Mouse (Mus musculus): ENCODE measurements around the gene Naglu. TPM values are rescaled to one million over a fixed set of nuclear protein-coding genes. Genes with fewer than 3 reads are reported as not detected.

Naglu gene
- polyA plus RNA-seq, 1 experiment from 2014 or later, result 11.1 TPM

DNA sequence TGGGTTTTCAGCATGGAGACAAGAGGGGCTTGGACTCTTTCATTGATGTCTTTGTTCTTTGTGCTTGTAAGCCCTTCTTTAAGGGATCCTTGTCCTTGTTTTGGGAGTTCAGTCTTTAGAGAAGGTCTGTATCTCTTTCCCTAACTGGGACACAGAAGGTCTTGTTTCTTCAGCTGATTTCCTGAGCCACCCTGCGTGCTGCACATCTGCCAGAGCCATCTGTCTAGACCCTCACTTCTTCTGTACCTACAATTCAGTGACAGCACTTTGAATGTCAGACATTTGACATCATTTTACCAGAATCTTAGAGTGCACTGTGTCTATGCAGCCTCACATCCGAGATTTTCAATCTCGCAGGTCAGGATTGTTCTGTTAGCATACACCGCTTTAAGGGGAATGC lies 24.0 kb upstream of the Naglu start:
- Histone ChIP-seq H3K4me1 (no peaks in the 10 kb centered on the region), H3K27ac (replicated peaks) (no peak overlapping the region), H3K9ac (replicated peaks) (no peak overlapping the region), H3K36me3 (peaks cover 95% of the 10 kb centered on the region), H3K4me3 (no peak overlapping the region), H3K4me2 (replicated peaks) (no peak overlapping the region), H3K27me3 (no peaks in the 10 kb centered on the region), H3K9me3 (no peaks in the 10 kb centered on the region)
- no peak for ATAC-seq (ENCODE audit: low FRiP score, low read depth)
- WGBS, result 94% methylated on average over 4 of the region's 4 CpGs

- H3K4me2 ChIP-seq (replicated peaks), result no peak overlapping the region
- no peak for ATAC-seq (ENCODE audit: low FRiP score, low read depth)
- H3K36me3 ChIP-seq, result peaks cover 95% of the 10 kb centered on the region
- no peak overlapping the region for H3K27ac ChIP-seq (replicated peaks)
- H3K9me3 ChIP-seq, result no peaks in the 10 kb centered on the region
- H3K4me3 ChIP-seq, result no peak overlapping the region
- no peaks in the 10 kb centered on the region for H3K27me3 ChIP-seq
- H3K4me1 ChIP-seq, result no peaks in the 10 kb centered on the region
- H3K9ac ChIP-seq (replicated peaks), result no peak overlapping the region
- 65% methylated on average over 9 of the region's 9 CpGs for WGBS
Observed at GRCm38 (mm10) chr11:101046440-101046839, 23.4 kb upstream of the Naglu start.

GRCm38 (mm10) chr11:101047502-101047901 lies 22.3 kb upstream of the Naglu start:
- H3K9ac ChIP-seq (replicated peaks), result no peak overlapping the region
- H3K4me1 ChIP-seq, result no peaks in the 10 kb centered on the region
- no peak overlapping the region for H3K4me2 ChIP-seq (replicated peaks)
- no peak for ATAC-seq (ENCODE audit: low FRiP score, low read depth)
- H3K27ac ChIP-seq (replicated peaks), result no peak overlapping the region
- no peaks in the 10 kb centered on the region for H3K27me3 ChIP-seq
- 83% methylated on average over 3 of the region's 3 CpGs for WGBS
- peaks cover 97% of the 10 kb centered on the region for H3K36me3 ChIP-seq
- H3K4me3 ChIP-seq, result no peak overlapping the region
- H3K9me3 ChIP-seq, result no peaks in the 10 kb centered on the region

- H3K4me3 ChIP-seq, result no peak overlapping the region
- H3K9me3 ChIP-seq, result no peaks in the 10 kb centered on the region
- no peak for ATAC-seq (ENCODE audit: low FRiP score, low read depth)
- H3K4me2 ChIP-seq (replicated peaks), result no peak overlapping the region
- no peak overlapping the region for H3K27ac ChIP-seq (replicated peaks)
- no peak overlapping the region for H3K9ac ChIP-seq (replicated peaks)
- H3K4me1 ChIP-seq, result no peaks in the 10 kb centered on the region
- peaks cover 94% of the 10 kb centered on the region for H3K36me3 ChIP-seq
- WGBS, result 87% methylated on average over 9 of the region's 9 CpGs
- no peaks in the 10 kb centered on the region for H3K27me3 ChIP-seq
Observed at GRCm38 (mm10) chr11:101050359-101050758, 19.5 kb upstream of the Naglu start.

DNA sequence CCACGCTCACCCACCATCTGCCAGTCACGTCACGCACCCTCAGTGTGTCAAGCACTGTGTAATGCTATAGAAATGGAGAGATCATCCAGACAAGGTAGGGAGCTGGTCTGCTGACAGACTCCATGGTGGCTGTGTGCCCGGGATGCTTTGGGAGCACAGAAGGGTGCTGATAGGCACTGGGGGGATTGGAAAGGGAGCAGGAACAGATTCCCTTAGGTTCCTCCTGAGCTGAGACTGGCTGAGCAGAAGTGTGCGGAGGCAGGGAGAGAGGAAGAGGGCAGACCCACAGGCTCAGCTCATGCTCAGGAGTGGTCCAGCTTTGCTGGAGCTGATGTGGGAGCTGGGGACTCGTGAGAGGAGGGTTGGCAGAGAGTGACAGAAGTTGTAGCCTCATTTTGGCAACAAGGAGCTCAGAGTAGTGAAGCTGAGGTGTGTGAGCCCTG lies 18.7 kb upstream of the Naglu start:
- H3K9me3 ChIP-seq, result no peaks in the 10 kb centered on the region
- no peaks in the 10 kb centered on the region for H3K27me3 ChIP-seq
- no peak overlapping the region for H3K4me2 ChIP-seq (replicated peaks)
- no peak for ATAC-seq (ENCODE audit: low FRiP score, low read depth)
- no peak overlapping the region for H3K27ac ChIP-seq (replicated peaks)
- H3K4me3 ChIP-seq, result no peak overlapping the region
- no peaks in the 10 kb centered on the region for H3K4me1 ChIP-seq
- 85% methylated on average over 6 of the region's 6 CpGs for WGBS
- peaks cover 91% of the 10 kb centered on the region for H3K36me3 ChIP-seq
- no peak overlapping the region for H3K9ac ChIP-seq (replicated peaks)

DNA sequence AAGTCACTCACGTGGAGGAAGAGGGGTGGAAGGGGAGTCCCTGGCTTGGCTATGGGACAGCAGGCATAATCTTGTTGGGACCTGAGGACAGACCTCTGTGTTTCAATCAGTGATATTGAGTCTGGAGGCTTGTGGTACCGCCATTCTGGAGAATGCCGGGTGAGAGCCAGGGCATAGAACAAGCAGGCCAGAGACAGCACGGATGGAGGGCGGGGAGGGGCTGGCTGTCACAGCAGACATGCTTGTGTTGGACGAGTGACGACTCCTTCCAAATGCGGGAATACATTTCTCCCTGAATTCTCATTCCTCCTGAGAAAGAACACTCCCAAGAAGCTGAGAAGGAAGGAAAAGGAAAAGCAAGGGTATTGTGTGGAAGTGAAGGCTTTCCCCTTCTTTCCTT lies 18.2 kb upstream of the Naglu start:
- Histone ChIP-seq H3K4me3 (no peak overlapping the region), H3K27me3 (no peaks in the 10 kb centered on the region), H3K4me2 (replicated peaks) (no peak overlapping the region), H3K36me3 (peaks cover 89% of the 10 kb centered on the region), H3K9me3 (no peaks in the 10 kb centered on the region), H3K9ac (replicated peaks) (no peak overlapping the region), H3K4me1 (no peaks in the 10 kb centered on the region), H3K27ac (replicated peaks) (no peak overlapping the region)
- 88% methylated on average over 8 of the region's 8 CpGs for WGBS
- no peak for ATAC-seq (ENCODE audit: low FRiP score, low read depth)

DNA sequence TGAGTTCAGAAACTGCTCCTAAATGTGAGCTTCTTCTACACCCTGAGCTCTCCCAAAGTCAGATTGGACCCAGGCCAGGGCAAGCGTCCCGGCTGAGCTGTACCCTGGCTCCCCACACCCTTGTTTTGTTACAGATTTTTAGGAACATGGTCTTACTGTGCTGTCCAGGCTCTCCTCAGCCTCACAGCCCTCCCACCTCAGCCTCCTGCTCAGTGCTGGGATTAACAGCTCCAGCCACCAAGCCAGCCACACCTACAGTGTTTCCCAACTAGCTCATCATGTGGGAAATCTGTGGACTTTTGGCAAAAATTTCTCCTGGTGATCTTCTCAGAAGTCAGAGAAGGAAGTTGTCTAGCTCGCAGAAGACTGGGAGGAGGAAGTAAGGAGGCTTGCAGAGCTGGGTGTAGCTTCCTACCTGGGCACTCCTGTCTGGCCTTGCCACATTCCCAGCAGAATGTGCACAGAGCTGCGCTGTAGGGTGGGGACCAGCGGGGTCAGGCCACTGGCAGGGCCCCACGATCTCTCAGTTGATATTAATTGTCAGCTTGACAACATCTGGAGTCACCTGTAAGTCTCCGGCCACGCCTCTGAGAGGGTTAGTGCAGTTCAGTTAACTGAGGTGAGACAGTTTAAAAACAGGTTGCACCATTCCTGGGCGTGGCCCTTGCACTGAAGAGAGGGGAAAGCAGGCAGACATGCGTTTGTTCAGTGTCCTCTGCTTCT lies 16.9 kb upstream of the Naglu start:
- Histone ChIP-seq H3K4me3 (no peak overlapping the region), H3K36me3 (peaks cover 84% of the 10 kb centered on the region)
- no peak for ATAC-seq (ENCODE audit: low FRiP score, low read depth)

GRCm38 (mm10) chr11:101053974-101054373 lies 15.8 kb upstream of the Naglu start:
- Histone ChIP-seq H3K27ac (replicated peaks) (no peak overlapping the region), H3K9me3 (no peaks in the 10 kb centered on the region), H3K9ac (replicated peaks) (no peak overlapping the region), H3K4me1 (no peaks in the 10 kb centered on the region), H3K27me3 (no peaks in the 10 kb centered on the region), H3K4me2 (replicated peaks) (no peak overlapping the region), H3K36me3 (peaks cover 81% of the 10 kb centered on the region), H3K4me3 (no peak overlapping the region)
- ATAC-seq (ENCODE audit: low FRiP score, low read depth), result no peak
- 95% methylated on average over 1 of the region's 1 CpGs for WGBS

More for the DNA sequence above, 16.9 kb upstream of the Naglu start:
- Histone ChIP-seq H3K4me1 (no peaks in the 10 kb centered on the region), H3K27ac (replicated peaks) (no peak overlapping the region), H3K9me3 (no peaks in the 10 kb centered on the region), H3K27me3 (no peaks in the 10 kb centered on the region), H3K4me2 (replicated peaks) (no peak overlapping the region), H3K9ac (replicated peaks) (no peak overlapping the region)
- WGBS, result 93% methylated on average over 10 of the region's 10 CpGs

- Histone ChIP-seq H3K9me3 (no peaks in the 10 kb centered on the region), H3K36me3 (peaks cover 81% of the 10 kb centered on the region), H3K4me1 (no peaks in the 10 kb centered on the region), H3K9ac (replicated peaks) (no peak overlapping the region), H3K27me3 (no peaks in the 10 kb centered on the region), H3K4me2 (replicated peaks) (no peak overlapping the region), H3K4me3 (no peak overlapping the region), H3K27ac (replicated peaks) (no peak overlapping the region)
- ATAC-seq (ENCODE audit: low FRiP score, low read depth), result no peak
- 85% methylated on average over 14 of the region's 14 CpGs for WGBS
Observed at GRCm38 (mm10) chr11:101055418-101055817, 14.4 kb upstream of the Naglu start.

DNA sequence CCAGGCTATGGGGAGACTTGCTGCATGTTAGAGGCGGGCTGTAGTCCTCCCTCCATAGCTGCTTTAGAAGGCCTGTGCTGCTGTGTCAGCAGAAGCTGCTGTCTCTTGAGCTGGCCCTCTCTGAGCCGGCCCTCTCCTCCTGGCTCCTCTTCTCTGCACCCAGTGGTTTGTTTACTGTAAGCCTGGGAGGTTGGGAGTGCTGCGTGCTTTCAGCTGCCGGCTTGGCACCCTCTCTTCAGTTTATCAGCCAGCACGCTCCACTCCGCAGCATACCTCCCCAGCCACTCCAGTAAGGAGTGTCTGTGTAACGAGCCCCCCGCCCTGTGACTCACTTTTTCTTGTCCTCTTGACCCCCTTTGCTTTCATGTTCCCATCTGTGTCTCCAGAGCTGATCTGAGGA lies 12.9 kb upstream of the Naglu start:
- no peak overlapping the region for H3K9ac ChIP-seq (replicated peaks)
- no peak overlapping the region for H3K4me3 ChIP-seq
- 64% methylated on average over 8 of the region's 8 CpGs for WGBS
- no peak for ATAC-seq (ENCODE audit: low FRiP score, low read depth)
- H3K9me3 ChIP-seq, result no peaks in the 10 kb centered on the region
- no peaks in the 10 kb centered on the region for H3K27me3 ChIP-seq
- no peaks in the 10 kb centered on the region for H3K4me1 ChIP-seq
- H3K27ac ChIP-seq (replicated peaks), result no peak overlapping the region
- H3K4me2 ChIP-seq (replicated peaks), result no peak overlapping the region
- H3K36me3 ChIP-seq, result peaks cover 81% of the 10 kb centered on the region

- peaks cover 82% of the 10 kb centered on the region for H3K36me3 ChIP-seq
- ATAC-seq (ENCODE audit: low FRiP score, low read depth), result no peak
Observed at GRCm38 (mm10) chr11:101057860-101058259, 12.0 kb upstream of the Naglu start.

GRCm38 (mm10) chr11:101058726-101059125 lies 11.1 kb upstream of the Naglu start:
- WGBS, result 86% methylated on average over 5 of the region's 5 CpGs
- Histone ChIP-seq H3K4me3 (no peak overlapping the region), H3K4me2 (replicated peaks) (no peak overlapping the region), H3K9me3 (no peaks in the 10 kb centered on the region), H3K9ac (replicated peaks) (no peak overlapping the region), H3K27ac (replicated peaks) (no peak overlapping the region), H3K4me1 (no peaks in the 10 kb centered on the region), H3K36me3 (peaks cover 82% of the 10 kb centered on the region), H3K27me3 (no peaks in the 10 kb centered on the region)
- ATAC-seq (ENCODE audit: low FRiP score, low read depth), result no peak

More at GRCm38 (mm10) chr11:101057860-101058259, 12.0 kb upstream of the Naglu start:
- WGBS, result 32% methylated on average over 5 of the region's 5 CpGs
- Histone ChIP-seq H3K4me1 (no peaks in the 10 kb centered on the region), H3K4me3 (no peak overlapping the region), H3K27me3 (no peaks in the 10 kb centered on the region), H3K27ac (replicated peaks) (no peak overlapping the region), H3K4me2 (replicated peaks) (no peak overlapping the region), H3K9ac (replicated peaks) (no peak overlapping the region), H3K9me3 (no peaks in the 10 kb centered on the region)

- no peak for ATAC-seq (ENCODE audit: low FRiP score, low read depth)
- Histone ChIP-seq H3K9ac (replicated peaks) (no peak overlapping the region), H3K27ac (replicated peaks) (no peak overlapping the region), H3K4me2 (replicated peaks) (no peak overlapping the region), H3K4me1 (no peaks in the 10 kb centered on the region), H3K9me3 (no peaks in the 10 kb centered on the region), H3K27me3 (no peaks in the 10 kb centered on the region), H3K36me3 (peaks cover 84% of the 10 kb centered on the region), H3K4me3 (no peak overlapping the region)
- WGBS, result 74% methylated on average over 10 of the region's 10 CpGs
Observed at GRCm38 (mm10) chr11:101059473-101059872, 10.3 kb upstream of the Naglu start.

Measured in midbrain, embryonic 12.5 days (tissue).